Mouse (Mus musculus): ENCODE measurements around the gene Eif3f.
A peak's percentile ranks its signal among the peaks of the same experiment; 100 is the strongest.

Eif3f gene

GRCm38 (mm10) chr7:108933794-108934731 is at the start of gene Eif3f:
Eif3f (plus strand) TSS chr7:108934417.
- ATAC-seq (ENCODE audit: low TSS enrichment): peak; percentile 98

GRCm38 (mm10) chr7:108884906-108885305 is 49.3 kb upstream of the Eif3f start, which contains the start of gene Olfr518:
Olfr518 (minus strand) TSS chr7:108885006.
- ATAC-seq (ENCODE audit: low TSS enrichment): no peak

- no peak for ATAC-seq (ENCODE audit: low TSS enrichment)
These were observed 39.9 kb upstream of the Eif3f start, which contains the start of gene Olfr519 for GRCm38 (mm10) chr7:108894320-108894719. Olfr519 (minus strand) TSS chr7:108894420.

- no peak for ATAC-seq (ENCODE audit: low TSS enrichment)
These were observed 30.2 kb upstream of the Eif3f start for GRCm38 (mm10) chr7:108903969-108904368.

- ATAC-seq (ENCODE audit: low TSS enrichment): no peak
These were observed 7.2 kb upstream of the Eif3f start for GRCm38 (mm10) chr7:108927043-108927442.

GRCm38 (mm10) chr7:108928280-108929188 is 5.7 kb upstream of the Eif3f start:
- ATAC-seq (ENCODE audit: low TSS enrichment): peak; percentile 87

GRCm38 (mm10) chr7:108929726-108930393 is 4.4 kb upstream of the Eif3f start, which contains the start of gene Nlrp10:
Nlrp10 (minus strand) TSS chr7:108930178.
- no peak for ATAC-seq (ENCODE audit: low TSS enrichment)

GRCm38 (mm10) chr7:108934836-108935235 is 619 bp downstream of the Eif3f start:
- no peak for ATAC-seq (ENCODE audit: low TSS enrichment)

- no peak for ATAC-seq (ENCODE audit: low TSS enrichment)
These were observed 1.2 kb downstream of the Eif3f start for GRCm38 (mm10) chr7:108935411-108935810.

- ATAC-seq (ENCODE audit: low TSS enrichment): no peak
These were observed 2.4 kb downstream of the Eif3f start for GRCm38 (mm10) chr7:108936591-108936990.

- ATAC-seq (ENCODE audit: low TSS enrichment): peak; percentile 38; the same call in 1 of the 2 replicates
These were observed 7.2 kb downstream of the Eif3f start for GRCm38 (mm10) chr7:108941466-108941865.

- ATAC-seq (ENCODE audit: low TSS enrichment): peak; percentile 64
These were observed 9.8 kb downstream of the Eif3f start for GRCm38 (mm10) chr7:108944002-108944401.

- no peak for ATAC-seq (ENCODE audit: low TSS enrichment)
These were observed 14.4 kb downstream of the Eif3f start for GRCm38 (mm10) chr7:108948611-108949010.

GRCm38 (mm10) chr7:108949301-108949700 is 15.1 kb downstream of the Eif3f start:
- no peak for ATAC-seq (ENCODE audit: low TSS enrichment)

GRCm38 (mm10) chr7:108950312-108950761 is 16.1 kb downstream of the Eif3f start, which contains the start of gene Tub:
Tub (plus strand) TSS chr7:108950338.
- peak; percentile 62 for ATAC-seq (ENCODE audit: low TSS enrichment)

- ATAC-seq (ENCODE audit: low TSS enrichment): peak; percentile 68
These were observed 16.6 kb downstream of the Eif3f start for GRCm38 (mm10) chr7:108950762-108951331.

GRCm38 (mm10) chr7:108952801-108953200 is 18.6 kb downstream of the Eif3f start:
- ATAC-seq (ENCODE audit: low TSS enrichment): no peak

- ATAC-seq (ENCODE audit: low TSS enrichment): no peak
These were observed 20.0 kb downstream of the Eif3f start for GRCm38 (mm10) chr7:108954185-108954584.

- ATAC-seq (ENCODE audit: low TSS enrichment): no peak
These were observed 23.5 kb downstream of the Eif3f start for GRCm38 (mm10) chr7:108957734-108958133.

GRCm38 (mm10) chr7:108965968-108966367 is 31.8 kb downstream of the Eif3f start:
- ATAC-seq (ENCODE audit: low TSS enrichment): no peak
